Mouse (Mus musculus) forebrain, embryonic 16.5 days (tissue): ENCODE measurements around the gene Mobp. TPM values are rescaled to one million over a fixed set of nuclear protein-coding genes. Genes with fewer than 3 reads are reported as not detected.

Experiments used
- ATAC-seq: fragments of 200-750 bp; cut with Nextera tagmentation; 2 replicates; pipeline ENCODE4 v1.8.0; 2017; ENCODE audit warnings: mild to moderate bottlenecking, moderate library complexity
- H3K27ac ChIP-seq: fragments of 300-500 bp; sonication (generic); 2 replicates; pipeline ENCODE4 v1.5.1; 2014; ENCODE audit warnings: low read length, control low read depth
- H3K27me3 ChIP-seq: fragments of 300-500 bp; sonication (generic); replicated peaks from 2 replicates; pipeline ENCODE4 v1.6.1; 2014; ENCODE audit warnings: low read length; ENCODE audit not compliant: control insufficient read depth, insufficient read depth
- H3K36me3 ChIP-seq: fragments of 300-500 bp; sonication (generic); 2 replicates; pipeline ENCODE4 v1.6.1; 2014; ENCODE audit not compliant: control insufficient read depth, insufficient read depth
- H3K4me1 ChIP-seq: fragments of 300-500 bp; sonication (generic); replicated peaks from 2 replicates; pipeline ENCODE4 v1.6.1; 2014; ENCODE audit warnings: low read length; ENCODE audit not compliant: control insufficient read depth, insufficient read depth
- H3K4me2 ChIP-seq: fragments of 300-500 bp; sonication (generic); 2 replicates; pipeline ENCODE4 v1.6.1; 2014; ENCODE audit warnings: mild to moderate bottlenecking, low read length, control low read depth
- H3K4me3 ChIP-seq: fragments of 300-500 bp; sonication (generic); replicated peaks from 2 replicates; pipeline ENCODE4 v1.5.1; 2014; ENCODE audit warnings: mild to moderate bottlenecking, low read length, control low read depth
- H3K9ac ChIP-seq: fragments of 300-500 bp; sonication (generic); replicated peaks from 2 replicates; pipeline ENCODE4 v1.6.1; 2014; ENCODE audit warnings: low read depth, low read length, control low read depth
- H3K9me3 ChIP-seq: fragments of 300-500 bp; sonication (generic); 2 replicates; pipeline ENCODE4 v1.6.1; 2016; ENCODE audit warnings: low read length; ENCODE audit not compliant: control insufficient read depth
- WGBS: fragments of 180-500 bp; shearing (Covaris S2); extraction: QIAGEN DNeasy Blood & Tissue Kit; methylation state at CpG from one replicate; pipeline ENCODE4 v1.1.7; 2014; 5-methylcytosine and 5-hydroxymethylcytosine counted together
- polyA plus RNA-seq: library from polyadenylated mRNA; unstranded; fragments of >200 nt; fragmentation: Nextera tagmentation; extraction: Ambion mirVana; gene quantifications from 2 replicates; pipeline ENCODE4 v1.2.1, GENCODE M21; 2015

Mobp gene
- polyA plus RNA-seq, 1 experiment from 2014 or later = 0.13 TPM

GRCm38 (mm10) chr9:120163862-120164261, 14.4 kb downstream of the Mobp start:
- ATAC-seq = no peak
- no peak overlapping the region for H3K4me2 ChIP-seq
- WGBS = 79% methylated on average over 16 of the region's 16 CpGs

DNA sequence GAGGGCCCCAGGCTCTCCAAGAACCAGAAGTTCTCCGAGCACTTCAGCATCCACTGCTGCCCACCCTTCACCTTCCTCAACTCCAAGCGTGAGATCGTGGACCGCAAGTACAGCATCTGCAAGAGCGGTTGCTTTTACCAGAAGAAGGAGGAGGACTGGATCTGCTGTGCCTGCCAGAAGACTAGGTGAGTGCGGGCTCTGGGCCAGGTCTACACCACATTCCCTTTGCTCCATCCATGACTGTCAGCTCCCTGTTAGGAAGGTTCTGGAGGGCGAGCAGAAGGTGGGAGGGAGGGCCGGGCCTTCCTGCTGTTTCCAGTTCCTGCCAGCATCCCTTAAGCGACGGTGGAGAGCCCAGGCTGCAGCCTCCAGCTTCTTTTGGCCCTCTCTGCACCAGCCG, 18.3 kb downstream of the Mobp start:
- H3K27ac ChIP-seq = no peak overlapping the region
- no peaks in the 10 kb centered on the region for H3K4me1 ChIP-seq
- no peak for ATAC-seq
- H3K27me3 ChIP-seq = no peaks in the 10 kb centered on the region
- no peak overlapping the region for H3K9ac ChIP-seq
- WGBS = 68% methylated on average over 11 of the region's 11 CpGs
- H3K4me3 ChIP-seq = no peak overlapping the region
- H3K4me2 ChIP-seq = no peak overlapping the region
- H3K9me3 ChIP-seq = no peaks in the 10 kb centered on the region
- H3K36me3 ChIP-seq = no peaks in the 10 kb centered on the region

More at GRCm38 (mm10) chr9:120163862-120164261, 14.4 kb downstream of the Mobp start:
- no peaks in the 10 kb centered on the region for H3K27me3 ChIP-seq
- no peak overlapping the region for H3K27ac ChIP-seq
- H3K9me3 ChIP-seq = no peaks in the 10 kb centered on the region
- H3K4me1 ChIP-seq = no peaks in the 10 kb centered on the region
- H3K4me3 ChIP-seq = no peak overlapping the region
- no peaks in the 10 kb centered on the region for H3K36me3 ChIP-seq
- no peak overlapping the region for H3K9ac ChIP-seq

- Histone ChIP-seq H3K9me3 (no peaks in the 10 kb centered on the region), H3K36me3 (no peaks in the 10 kb centered on the region), H3K27ac (no peak overlapping the region), H3K4me3 (no peak overlapping the region), H3K4me2 (no peak overlapping the region), H3K9ac (no peak overlapping the region), H3K27me3 (no peaks in the 10 kb centered on the region), H3K4me1 (no peaks in the 10 kb centered on the region)
- WGBS = 34% methylated on average over 5 of the region's 5 CpGs
- no peak for ATAC-seq
Measured at GRCm38 (mm10) chr9:120171295-120171694, 21.8 kb downstream of the Mobp start.

DNA sequence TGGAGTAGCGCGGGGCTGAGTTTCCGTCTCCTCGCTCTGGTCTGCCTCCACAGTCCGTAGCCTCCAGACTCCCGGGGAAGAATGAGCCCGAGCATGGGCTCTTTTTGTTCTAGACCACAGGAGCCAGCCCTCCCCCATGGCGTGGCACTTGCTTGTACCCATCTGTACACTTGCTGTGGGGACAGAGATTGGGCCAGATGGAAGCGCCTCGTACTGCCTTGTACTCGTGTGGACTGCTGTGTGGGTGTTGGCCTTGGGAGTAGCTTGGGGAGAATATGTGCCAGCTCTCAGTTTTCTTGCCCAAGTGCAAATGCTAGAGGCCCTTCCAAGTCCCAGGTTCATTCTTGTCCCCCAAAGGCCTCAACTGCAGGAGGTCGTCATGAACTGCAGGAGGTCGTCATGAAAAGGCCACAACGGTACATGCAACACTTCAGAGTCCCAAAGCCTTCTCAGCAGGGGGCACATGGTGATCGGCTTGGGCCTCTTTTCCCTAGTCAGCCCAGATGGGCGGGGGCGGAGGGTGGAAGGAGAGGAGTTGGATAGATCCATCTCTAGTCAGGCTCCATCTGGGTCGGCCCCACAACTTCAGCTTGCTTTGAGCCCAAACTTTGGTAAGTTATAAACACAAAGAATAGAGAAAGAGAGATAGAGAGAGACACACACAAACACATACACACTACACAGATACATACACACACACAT, 25.1 kb downstream of the Mobp start:
- H3K27ac ChIP-seq = no peak overlapping the region
- WGBS = 76% methylated on average over 18 of the region's 18 CpGs
- no peaks in the 10 kb centered on the region for H3K4me1 ChIP-seq
- H3K27me3 ChIP-seq = no peaks in the 10 kb centered on the region
- no peaks in the 10 kb centered on the region for H3K9me3 ChIP-seq
- H3K36me3 ChIP-seq = no peaks in the 10 kb centered on the region
- H3K9ac ChIP-seq = no peak overlapping the region
- no peak overlapping the region for H3K4me2 ChIP-seq
- no peak for ATAC-seq
- H3K4me3 ChIP-seq = no peak overlapping the region

GRCm38 (mm10) chr9:120178813-120179212, 29.3 kb downstream of the Mobp start:
- H3K4me2 ChIP-seq = no peak overlapping the region
- no peaks in the 10 kb centered on the region for H3K36me3 ChIP-seq
- H3K4me3 ChIP-seq = no peak overlapping the region
- H3K9me3 ChIP-seq = no peaks in the 10 kb centered on the region
- 92% methylated on average over 10 of the region's 10 CpGs for WGBS
- H3K4me1 ChIP-seq = no peaks in the 10 kb centered on the region
- no peak overlapping the region for H3K9ac ChIP-seq
- no peak for ATAC-seq
- no peaks in the 10 kb centered on the region for H3K27me3 ChIP-seq
- no peak overlapping the region for H3K27ac ChIP-seq

DNA sequence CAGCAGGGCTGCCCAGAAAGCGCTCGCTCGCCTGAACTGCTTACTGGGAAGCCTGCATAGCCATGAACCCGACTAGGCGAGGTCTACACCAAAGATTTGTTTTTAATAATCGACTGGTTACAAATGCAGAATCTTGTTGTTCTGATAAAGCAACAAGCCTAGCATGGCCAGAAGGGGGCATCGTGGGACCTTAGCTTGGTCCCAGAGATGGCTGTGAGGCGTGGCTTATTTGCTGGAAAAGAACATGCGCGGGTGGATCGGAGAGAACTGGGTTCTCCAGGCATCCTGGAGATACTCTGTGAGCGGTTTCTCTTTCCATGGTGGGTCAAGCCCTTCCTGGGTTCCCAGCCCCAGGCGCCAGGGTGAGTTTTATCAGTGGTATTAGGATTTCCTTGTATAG, 35.0 kb downstream of the Mobp start:
- no peak for ATAC-seq

GRCm38 (mm10) chr9:120186856-120187255, 37.3 kb downstream of the Mobp start:
- ATAC-seq = no peak
- no peak overlapping the region for H3K9ac ChIP-seq
- no peak overlapping the region for H3K4me3 ChIP-seq
- H3K4me2 ChIP-seq = no peak overlapping the region
- H3K9me3 ChIP-seq = no peaks in the 10 kb centered on the region
- 86% methylated on average over 5 of the region's 5 CpGs for WGBS
- no peaks in the 10 kb centered on the region for H3K36me3 ChIP-seq
- no peaks in the 10 kb centered on the region for H3K4me1 ChIP-seq
- no peak overlapping the region for H3K27ac ChIP-seq
- no peaks in the 10 kb centered on the region for H3K27me3 ChIP-seq

More for the DNA sequence above, 35.0 kb downstream of the Mobp start:
- H3K9me3 ChIP-seq = no peaks in the 10 kb centered on the region
- no peaks in the 10 kb centered on the region for H3K4me1 ChIP-seq
- no peak overlapping the region for H3K27ac ChIP-seq
- 37% methylated on average over 13 of the region's 13 CpGs for WGBS
- H3K27me3 ChIP-seq = no peaks in the 10 kb centered on the region
- H3K9ac ChIP-seq = no peak overlapping the region
- peak overlapping the region; percentile 18; the same call in 1 of the 2 replicates for H3K4me2 ChIP-seq
- no peak overlapping the region for H3K4me3 ChIP-seq
- no peaks in the 10 kb centered on the region for H3K36me3 ChIP-seq

DNA sequence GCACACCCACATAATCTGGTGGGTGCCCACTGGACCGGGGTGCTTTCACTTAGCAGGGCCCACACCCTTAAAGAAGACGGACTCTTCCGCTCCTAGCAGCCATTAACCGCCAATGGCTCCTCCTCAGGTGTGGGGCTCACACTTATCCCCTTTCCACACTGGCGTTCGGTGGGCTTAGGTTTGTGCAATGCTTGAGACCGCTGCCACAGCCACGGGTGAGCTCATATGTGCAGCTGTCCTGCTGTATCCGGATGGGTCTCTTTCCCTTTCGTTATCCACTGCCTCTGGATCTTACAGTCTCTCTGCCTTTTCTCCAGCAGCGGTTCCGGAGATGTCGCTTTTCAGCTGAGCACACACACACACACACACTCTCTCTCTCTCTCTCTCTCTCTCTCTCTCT, 41.4 kb downstream of the Mobp start:
- H3K9me3 ChIP-seq = no peaks in the 10 kb centered on the region
- WGBS = 32% methylated on average over 13 of the region's 13 CpGs
- peak overlapping the region; percentile 54 for H3K4me2 ChIP-seq
- peak; percentile 57 for ATAC-seq
- no peaks in the 10 kb centered on the region for H3K36me3 ChIP-seq
- H3K27me3 ChIP-seq = no peaks in the 10 kb centered on the region
- no peaks in the 10 kb centered on the region for H3K4me1 ChIP-seq
- peak overlapping the region; percentile 35 for H3K9ac ChIP-seq
- peak overlapping the region; percentile 39 for H3K4me3 ChIP-seq
- H3K27ac ChIP-seq = no peak overlapping the region

GRCm38 (mm10) chr9:120191362-120192098, 42.0 kb downstream of the Mobp start:
- peak; percentile 92 for ATAC-seq
- peak overlapping the region; percentile 35 for H3K9ac ChIP-seq
- H3K27ac ChIP-seq = no peak overlapping the region
- H3K4me1 ChIP-seq = no peaks in the 10 kb centered on the region
- no peaks in the 10 kb centered on the region for H3K9me3 ChIP-seq
- peak overlapping the region; percentile 39 for H3K4me3 ChIP-seq
- peak overlapping the region; percentile 54 for H3K4me2 ChIP-seq
- no peaks in the 10 kb centered on the region for H3K36me3 ChIP-seq
- H3K27me3 ChIP-seq = no peaks in the 10 kb centered on the region
- WGBS = 26% methylated on average over 21 of the region's 21 CpGs
